Mouse (Mus musculus) ES-E14 (cell line): Measurements from ENCODE around the gene Dact1. TPM values are rescaled to one million over a fixed set of nuclear protein-coding genes. Genes with fewer than 3 reads are reported as not detected.
A peak's percentile ranks its signal among the peaks of the same experiment; 100 is the strongest.

Experiments used
- DNase-seq: peaks from one replicate; pipeline ENCODE4 v3.0.0-alpha.2; 2013; ENCODE audit warnings: low read depth, low spot score
- H3K27ac ChIP-seq: 2 replicates; pipeline ENCODE4 v1.5.1; 2012; ENCODE audit warnings: low read depth, mild to moderate bottlenecking, low read length, moderate library complexity, mixed read lengths; ENCODE audit not compliant: poor library complexity, insufficient read depth, severe bottlenecking
- H3K36me3 ChIP-seq: 2 replicates; pipeline ENCODE4 v1.6.1; 2012; ENCODE audit warnings: mild to moderate bottlenecking, low read length, moderate library complexity, mixed read lengths; ENCODE audit not compliant: control insufficient read depth, poor library complexity, insufficient read depth, severe bottlenecking
- H3K4me1 ChIP-seq, 2 experiments: fragments of 150-350 bp in 1 of 2; sonication (generic) in 1 of 2; 2 replicates each; pipeline ENCODE4 v1.6.1; 2012; ENCODE audit warnings: low read length in 2 of 2, mild to moderate bottlenecking in 1 of 2, mixed read lengths in 1 of 2; ENCODE audit not compliant: control insufficient read depth in 2 of 2, insufficient read depth in 2 of 2, poor library complexity in 1 of 2
- H3K4me3 ChIP-seq, 2 experiments: fragments of 150-350 bp in 1 of 2; sonication (generic) in 1 of 2; 2 replicates each; pipeline ENCODE4 v1.5.1; 2012; ENCODE audit warnings: low read length in 2 of 2, low read depth in 1 of 2, mild to moderate bottlenecking in 1 of 2, mixed read lengths in 1 of 2; ENCODE audit not compliant: insufficient read depth in 1 of 2, poor library complexity in 1 of 2, severe bottlenecking in 1 of 2
- H3K9ac ChIP-seq: 2 replicates; pipeline ENCODE4 v1.6.1; 2012; ENCODE audit warnings: low read depth, mild to moderate bottlenecking, low read length, mixed read lengths; ENCODE audit not compliant: poor library complexity, insufficient read depth, severe bottlenecking
- H3K9me3 ChIP-seq: fragments of 150-350 bp; sonication (generic); 2 replicates; pipeline ENCODE4 v1.6.1; 2012; ENCODE audit warnings: low read depth, mild to moderate bottlenecking, low read length; ENCODE audit not compliant: control insufficient read depth, insufficient read depth
- CHD2 ChIP-seq: IDR thresholded peaks from 2 replicates; pipeline ENCODE4 v1.6.1; 2014; ENCODE audit warnings: mild to moderate bottlenecking, low read depth, low read length, inconsistent platforms
- HCFC1 ChIP-seq: IDR thresholded peaks from 2 replicates; pipeline ENCODE4 v1.6.1; 2012; ENCODE audit warnings: low read length, inconsistent platforms, borderline replicate concordance; ENCODE audit not compliant: insufficient read depth
- MAFK ChIP-seq: IDR thresholded peaks from 2 replicates; pipeline ENCODE4 v1.6.1; 2014; ENCODE audit warnings: mild to moderate bottlenecking, low read depth, low read length, inconsistent platforms; ENCODE audit not compliant: insufficient read depth
- ZC3H11A ChIP-seq: IDR thresholded peaks from 2 replicates; pipeline ENCODE4 v1.6.1; 2012; ENCODE audit warnings: low read depth, mild to moderate bottlenecking, inconsistent platforms, low read length, borderline replicate concordance
- ZNF384 ChIP-seq: IDR thresholded peaks from 2 replicates; pipeline ENCODE4 v1.6.1; 2012; ENCODE audit warnings: low read depth, low read length, inconsistent platforms
- in situ Hi-C, 2 experiments: fragments of 600-800 bp; cut with MboI; formaldehyde crosslinking; loops; one replicate each; pipeline ENCODE4 v1.15.1; 2025; ENCODE audit warnings: low sequenced_read_pairs in 2 of 2, inconsistent platforms in 1 of 2; ENCODE audit not compliant: unreplicated experiment in 2 of 2
- total RNA-seq: library from RNA; depleted of rRNA; stranded (reverse); fragments of 300-350 nt; gene quantifications from 2 replicates; pipeline ENCODE4 v1.2.3, GENCODE M21; 2012; rRNA removed

The Dact1 gene
- 3.2 and 3.4 TPM in 2 replicates for total RNA-seq

DNA sequence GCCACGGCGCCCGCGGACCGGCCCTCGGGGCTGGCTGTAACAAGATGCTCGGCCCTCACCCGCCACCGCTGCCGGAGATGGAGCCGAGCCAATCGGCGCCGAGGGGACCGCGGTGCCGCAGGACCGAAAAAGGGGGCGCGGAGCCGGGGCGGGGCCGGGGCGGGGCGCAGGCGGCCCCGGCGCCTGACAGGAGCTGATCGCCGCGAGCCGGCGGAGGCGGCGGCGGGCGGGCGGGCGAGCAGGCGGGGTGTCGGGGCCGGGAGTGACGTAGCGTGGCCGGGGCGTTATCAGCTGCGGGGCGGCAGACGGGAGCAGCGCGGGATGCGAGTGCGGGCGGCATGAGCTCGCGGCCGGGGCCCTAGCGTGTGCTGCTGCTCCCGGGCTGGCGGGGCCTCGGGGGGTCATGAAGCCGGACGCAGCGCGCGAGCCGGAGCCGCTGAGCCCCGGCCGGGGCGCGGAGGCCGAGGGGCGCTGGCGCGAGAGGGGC, at the start of gene Dact1:
Gene Dact1 (plus strand): TSS at position 304 of the 487 bp plus-strand sequence.
- no peak for DNase-seq
- Histone ChIP-seq H3K4me3 (peak within 1 kb of the TSS; percentile 76 to 87), H3K27ac (no peak within 1 kb of the TSS), H3K4me1 (peaks cover 0 to 2% of the 10 kb centered on the region in 2 experiments; a peak in 1 of 4 replicates), H3K36me3 (no peaks in the 10 kb centered on the region), H3K9me3 (no peaks in the 10 kb centered on the region), H3K9ac (peak within 1 kb of the TSS; percentile 65)
- TF ChIP-seq HCFC1: no peak
- in situ Hi-C loops: no loop called here

DNA sequence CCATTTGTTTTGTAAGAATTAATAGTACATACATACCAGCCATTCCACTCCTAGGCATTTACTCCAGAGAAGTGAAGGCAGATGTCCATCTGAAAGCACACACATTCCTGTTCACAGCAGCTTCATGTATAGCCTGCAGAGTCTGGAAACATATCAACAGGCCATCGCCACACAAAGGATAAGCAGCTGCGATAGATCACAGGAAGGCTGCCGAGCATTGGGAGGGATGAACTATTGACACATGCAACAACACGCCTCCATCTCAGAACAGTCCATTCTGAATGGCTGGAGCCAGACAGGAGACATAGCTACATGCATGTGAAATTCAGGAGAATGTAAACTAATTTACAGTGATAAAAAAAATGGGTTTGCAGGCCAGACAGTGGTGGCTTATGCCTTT, 45.5 kb upstream of the Dact1 start:
- no peak overlapping the region for H3K27ac ChIP-seq
- no peaks in the 10 kb centered on the region for H3K36me3 ChIP-seq
- H3K9me3 ChIP-seq: no peaks in the 10 kb centered on the region
- H3K4me3 ChIP-seq: no peak overlapping the region
- DNase-seq: no peak
- H3K9ac ChIP-seq: no peak overlapping the region
- TF ChIP-seq HCFC1 (no peak), CHD2 (no peak), MAFK (no peak), ZNF384 (no peak)
- H3K4me1 ChIP-seq: peaks cover 0 to 4% of the 10 kb centered on the region in 2 experiments; a peak in 3 of 4 replicates
- in situ Hi-C loops: no loop called here

DNA sequence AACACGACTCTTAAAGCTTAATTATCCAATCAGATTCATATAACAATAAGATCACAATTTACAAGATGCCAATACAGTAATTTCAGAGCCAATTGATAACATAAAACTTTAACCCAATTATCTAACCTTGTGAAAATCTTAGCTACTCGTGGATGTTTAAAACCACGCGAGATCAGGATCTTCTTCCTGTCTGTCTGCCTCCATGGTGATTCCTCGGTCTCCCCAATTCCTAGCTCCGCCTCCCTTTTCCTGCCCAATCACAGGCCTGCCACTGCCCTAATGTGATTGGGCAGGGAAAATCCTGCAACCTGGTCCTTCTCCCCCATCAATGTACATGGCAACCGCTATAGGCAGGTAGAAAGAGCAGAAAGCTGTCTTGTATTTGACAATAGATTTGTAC, 40.3 kb upstream of the Dact1 start:
- peak overlapping the region in 1 of 2 experiments; percentile 55; a peak in 2 of 4 replicates for H3K4me3 ChIP-seq
- no peak for DNase-seq
- in situ Hi-C loops: no loop called here
- peaks cover 0 to 8% of the 10 kb centered on the region in 2 experiments; a peak in 1 of 4 replicates for H3K4me1 ChIP-seq
- TF ChIP-seq ZC3H11A (no peak), CHD2 (peak; percentile 88), ZNF384 (no peak)
- H3K9me3 ChIP-seq: no peaks in the 10 kb centered on the region
- H3K36me3 ChIP-seq: no peaks in the 10 kb centered on the region
- H3K27ac ChIP-seq: no peak overlapping the region
- no peak overlapping the region for H3K9ac ChIP-seq

DNA sequence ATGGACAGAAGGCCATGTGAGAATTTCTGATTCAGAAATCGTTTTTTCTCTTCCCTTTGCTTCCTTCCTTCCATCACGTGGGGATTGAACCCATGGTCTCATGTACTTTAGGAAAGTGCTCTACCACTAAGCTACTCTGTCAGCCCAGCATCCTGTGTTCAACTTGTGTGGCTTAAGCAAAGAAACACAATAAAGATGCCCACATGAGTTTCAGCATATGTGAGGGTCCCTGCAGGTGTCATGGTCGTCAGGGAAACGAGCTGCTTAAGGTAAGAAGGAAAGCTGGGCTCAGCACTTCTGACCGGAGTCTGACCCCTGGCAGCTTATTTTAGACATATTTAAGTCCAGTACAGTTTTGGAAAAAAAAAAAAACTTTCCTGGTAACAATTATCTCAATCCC, 38.6 kb upstream of the Dact1 start:
- DNase-seq: no peak
- H3K4me1 ChIP-seq: peaks cover 0 to 8% of the 10 kb centered on the region in 2 experiments; a peak in 1 of 4 replicates
- no peak overlapping the region for H3K9ac ChIP-seq
- in situ Hi-C loops: no loop called here
- no peaks in the 10 kb centered on the region for H3K9me3 ChIP-seq
- H3K27ac ChIP-seq: no peak overlapping the region
- H3K36me3 ChIP-seq: no peaks in the 10 kb centered on the region
- no peak overlapping the region for H3K4me3 ChIP-seq
- TF ChIP-seq MAFK: no peak
- TF ChIP-seq ZC3H11A: no peak
- TF ChIP-seq ZNF384: no peak
- no peak for TF ChIP-seq CHD2
- no peak for TF ChIP-seq HCFC1

DNA sequence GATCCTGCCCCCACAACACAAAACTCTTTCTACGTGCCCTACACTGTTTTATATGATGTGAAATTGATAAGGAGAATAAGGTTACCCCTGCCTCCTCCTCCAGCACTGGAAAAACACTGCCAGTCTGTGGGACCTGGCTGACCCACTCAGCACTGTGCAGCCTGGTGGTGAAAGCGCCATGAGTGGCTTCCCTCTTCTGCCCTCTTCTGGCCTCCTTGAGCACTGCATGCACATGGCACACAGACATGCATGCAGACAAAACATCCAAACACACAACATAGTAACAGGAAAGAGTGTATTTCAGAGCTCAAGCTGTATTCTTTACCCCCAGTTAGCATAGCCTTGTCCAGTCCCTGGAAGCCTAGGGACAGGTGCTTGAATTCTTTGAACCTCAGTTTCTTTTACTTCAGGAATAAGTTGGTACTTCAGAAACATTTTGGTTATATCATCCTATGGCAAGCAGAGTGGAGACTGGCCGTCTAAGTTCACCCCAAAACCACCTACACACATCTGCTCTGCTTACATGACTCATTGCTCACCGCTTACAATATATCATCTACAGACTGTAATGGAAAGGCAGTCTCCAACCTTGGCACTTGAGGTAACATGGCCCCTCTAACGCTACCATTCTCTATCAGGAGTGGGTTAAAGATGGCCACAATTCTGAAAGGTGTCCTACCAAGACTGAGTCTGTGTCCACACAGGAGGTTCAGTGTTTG, 35.0 kb upstream of the Dact1 start:
- Histone ChIP-seq H3K36me3 (no peaks in the 10 kb centered on the region), H3K27ac (no peak overlapping the region), H3K4me1 (peaks cover 0 to 9% of the 10 kb centered on the region in 2 experiments; a peak in 1 of 4 replicates), H3K9me3 (no peaks in the 10 kb centered on the region), H3K9ac (no peak overlapping the region), H3K4me3 (no peak overlapping the region)
- TF ChIP-seq CHD2: no peak
- TF ChIP-seq ZNF384: no peak
- TF ChIP-seq MAFK: no peak
- TF ChIP-seq HCFC1: no peak
- no peak for TF ChIP-seq ZC3H11A
- in situ Hi-C loops: no loop called here
- no peak for DNase-seq
